In genomic region chr7:34433597-34433996, GRCm38 (mm10) we compare ENCODE assay signal across 30 mouse cellular contexts. TPM values are rescaled to one million over a fixed set of nuclear protein-coding genes. Genes with fewer than 3 reads are reported as not detected.
A peak's percentile ranks its signal among the peaks of the same experiment; 100 is the strongest.
DNase-seq lines count a peak whose midpoint lies in the region; ATAC-seq and TF ChIP-seq lines count a peak whose summit lies in the region.
"Had no signal": no experiment of that assay in that cellular context is flagged by ENCODE, and none has a peak within 500 bp of the region (broad histone marks: within the 10 kb centered on the region; RNA-seq: fewer than 3 reads in every experiment).

No protein-coding gene starts in this region.

- in situ Hi-C loops in CH12.LX (cut with MboI; ENCODE audit: low pct_ligation_motif_present, low pct_unique_long_range_greater_than_20kb, low sequenced_read_pairs), result loop anchor here (10.0 kb wide), 1 partner anchor 231 kb away; no protein-coding TSS in a partner anchor

- dilution Hi-C loops in CH12.LX (cut with MboI; ENCODE audit: extremely low pct_ligation_motif_present, extremely low pct_unique_long_range_greater_than_20kb, low sequenced_read_pairs), result no loop called here

- 0 out of 2 replicates have a peak, but pooled peaks have one; percentile 2 for TF ChIP-seq CTCF in gastrocnemius, adult 2 months (IDR thresholded peaks at IDR 0.05)
- 0 out of 2 replicates have a peak, but pooled peaks have one; percentile 7 for TF ChIP-seq CTCF in liver, embryonic 14.5 days (IDR thresholded peaks at IDR 0.05; ENCODE audit: low read depth)
- peak in 1 of 2 experiments; percentile 22; a peak in 2 of 4 replicates for TF ChIP-seq CTCF in CH12.LX (conservative IDR thresholded peaks at IDR 0.05 in 1 of 2, IDR thresholded peaks at IDR 0.05 in 1 of 2; ENCODE audit: low read depth in 2 of 2, low read length in 2 of 2)

- no peak for TF ChIP-seq POLR2A in CH12.LX (IDR thresholded peaks at IDR 0.05; ENCODE audit: low read depth, low read length)

- H3K79me2 ChIP-seq in CH12.LX (replicated peaks; ENCODE audit: control insufficient read depth, extremely low read depth, insufficient read depth, poor library complexity, severe bottlenecking), result no peaks in the 10 kb centered on the region

- no peaks in the 10 kb centered on the region for H3K9me3 ChIP-seq in liver, embryonic 14.5 days (ENCODE audit: control insufficient read depth, low read length)
- no peaks in the 10 kb centered on the region for H3K9me3 ChIP-seq in liver, embryonic 12.5 days (replicated peaks)
- H3K9me3 ChIP-seq in CH12.LX (replicated peaks; ENCODE audit: low read length), result peaks cover 3% of the 10 kb centered on the region
- H3K9me3 ChIP-seq: G1E; heart, embryonic 12.5 days; limb, embryonic 12.5 days; neural tube, embryonic 13.5 days had no signal

- H3K27ac ChIP-seq in gastrocnemius, adult 2 months, result no peak overlapping the region
- no peak overlapping the region for H3K27ac ChIP-seq in liver, embryonic 14.5 days
- H3K27ac ChIP-seq in liver, embryonic 12.5 days, result no peak overlapping the region
- no peak overlapping the region for H3K27ac ChIP-seq in CH12.LX (ENCODE audit: insufficient read depth, low read depth)
- H3K27ac ChIP-seq: hindbrain, embryonic 14.5 days; kidney, postnatal 0 days; limb, embryonic 12.5 days; neural tube, embryonic 13.5 days had no signal

- intact Hi-C loops in gastrocnemius, adult 2 months (cut with DNase I), result no loop called here

- no peak overlapping the region for H3K4me2 ChIP-seq in liver, embryonic 14.5 days (ENCODE audit: low read depth)
- H3K4me2 ChIP-seq in liver, embryonic 12.5 days, result no peak overlapping the region
- H3K4me2 ChIP-seq in CH12.LX (ENCODE audit: insufficient read depth, low read depth, poor library complexity, severe bottlenecking), result no peak overlapping the region
- H3K4me2 ChIP-seq: heart, embryonic 12.5 days; hindbrain, embryonic 14.5 days; limb, embryonic 12.5 days; midbrain, embryonic 11.5 days; neural tube, embryonic 13.5 days had no signal

- WGBS in liver, embryonic 14.5 days (ENCODE audit: insufficient replicate concordance), result 60% methylated on average over 1 of the region's 1 CpGs
- 55% methylated on average over 1 of the region's 1 CpGs for WGBS in liver, embryonic 12.5 days (ENCODE audit: insufficient replicate concordance)

- H3K9ac ChIP-seq in liver, embryonic 14.5 days (replicated peaks), result no peak overlapping the region
- H3K9ac ChIP-seq in liver, embryonic 12.5 days, result no peak overlapping the region
- H3K9ac ChIP-seq in CH12.LX (ENCODE audit: insufficient read depth, low read depth), result no peak overlapping the region
- H3K9ac ChIP-seq: heart, embryonic 12.5 days; hindbrain, embryonic 14.5 days; limb, embryonic 12.5 days; liver, postnatal 0 days; neural tube, embryonic 13.5 days had no signal

- H3K4me1 ChIP-seq in liver, embryonic 14.5 days (replicated peaks; ENCODE audit: control insufficient read depth in 2 of 2, insufficient read depth in 2 of 2, low read length in 1 of 2), result no peaks in the 10 kb centered on the region
- no peaks in the 10 kb centered on the region for H3K4me1 ChIP-seq in liver, embryonic 12.5 days
- H3K4me1 ChIP-seq in CH12.LX (ENCODE audit: control insufficient read depth in 1 of 2, insufficient read depth in 2 of 2), result no peaks in the 10 kb centered on the region
- H3K4me1 ChIP-seq: heart, embryonic 12.5 days; limb, embryonic 12.5 days; neural tube, embryonic 13.5 days had no signal

- no peak for ATAC-seq in liver, embryonic 14.5 days (ENCODE audit: insufficient read depth)
- ATAC-seq in liver, embryonic 12.5 days, result no peak
- ATAC-seq in cerebellum, adult (ENCODE audit: insufficient number of reproducible peaks, low FRiP score, low TSS enrichment), result no peak
- ATAC-seq: inflammation-experienced regulatory T-cells, adult 6 months; liver, postnatal 0 days; midbrain, embryonic 16.5 days had no signal

- no peaks in the 10 kb centered on the region for H3K27me3 ChIP-seq in liver, embryonic 14.5 days (ENCODE audit: control insufficient read depth, insufficient read depth, low read length)
- no peaks in the 10 kb centered on the region for H3K27me3 ChIP-seq in liver, embryonic 12.5 days (replicated peaks)
- peaks cover 1% of the 10 kb centered on the region for H3K27me3 ChIP-seq in CH12.LX (replicated peaks)
- H3K27me3 ChIP-seq: limb, embryonic 12.5 days; neural tube, embryonic 13.5 days had no signal

- TF ChIP-seq EP300 in liver, embryonic 14.5 days (IDR thresholded peaks at IDR 0.05; ENCODE audit: low read depth), result no peak
- no peak for TF ChIP-seq EP300 in CH12.LX (IDR thresholded peaks at IDR 0.05; ENCODE audit: low read length)

- DNase-seq in gastrocnemius, adult 2 months, result no peak
- no peak for DNase-seq in gastrocnemius, adult 18-20 months (ENCODE audit: low spot score)
- no peak for DNase-seq in liver, embryonic 14.5 days (ENCODE audit: low read depth in 3 of 3, low spot score in 3 of 3)
- DNase-seq in CH12.LX (ENCODE audit: extremely low read depth), result peak; percentile 8
- peak; percentile 52 for DNase-seq in R1 (ENCODE audit: low read depth, low spot score)
- DNase-seq in frontal cortex, postnatal 10 days (ENCODE audit: low spot score in 2 of 2), result no peak
- DNase-seq: adrenal gland, postnatal 25 days; cerebellum, adult 2 months; cerebellum, postnatal 14 days; gastrocnemius, postnatal 36 days; heart, adult 18-20 months; heart, postnatal 4 days; kidney, adult 2 months; kidney, postnatal 4 days; layer of hippocampus, adult 9-11 months; liver, postnatal 0 days; lung, postnatal 14 days; right cerebral cortex, postnatal 14 days had no signal

- H3K36me3 ChIP-seq in liver, embryonic 14.5 days (replicated peaks; ENCODE audit: control insufficient read depth, insufficient read depth, low read depth), result no peaks in the 10 kb centered on the region
- no peaks in the 10 kb centered on the region for H3K36me3 ChIP-seq in liver, embryonic 12.5 days
- no peaks in the 10 kb centered on the region for H3K36me3 ChIP-seq in CH12.LX (replicated peaks in 1 of 2; ENCODE audit: control insufficient read depth in 1 of 2, insufficient read depth in 1 of 2, low read length in 1 of 2)
- H3K36me3 ChIP-seq: G1E; heart, embryonic 12.5 days; limb, embryonic 12.5 days; neural tube, embryonic 13.5 days had no signal

- no peak overlapping the region for H3K4me3 ChIP-seq in gastrocnemius, adult 2 months
- no peak overlapping the region for H3K4me3 ChIP-seq in liver, embryonic 14.5 days (ENCODE audit: insufficient read depth in 1 of 2, low read depth in 2 of 2, low read length in 2 of 2)
- no peak overlapping the region for H3K4me3 ChIP-seq in liver, embryonic 12.5 days
- no peak overlapping the region for H3K4me3 ChIP-seq in CH12.LX (replicated peaks in 1 of 3; ENCODE audit: low read depth in 2 of 3, low read length in 2 of 3, poor library complexity in 1 of 3)
- H3K4me3 ChIP-seq: erythroblast, embryonic 14.5 days; heart, embryonic 12.5 days; limb, embryonic 12.5 days; neural tube, embryonic 13.5 days had no signal

- TF ChIP-seq RAD21 in CH12.LX (IDR thresholded peaks at IDR 0.05; ENCODE audit: low read depth, low read length), result no peak

TF ChIP-seq in CH12.LX, 34 proteins besides CTCF, POLR2A, EP300 and RAD21:
- TF ChIP-seq CHD2 (IDR thresholded peaks at IDR 0.05; ENCODE audit: low read length) (no peak), IRF4 (IDR thresholded peaks at IDR 0.05; ENCODE audit: low read depth, low read length) (no peak), ZMIZ1 (IDR thresholded peaks at IDR 0.05; ENCODE audit: low read depth, low read length) (no peak), HCFC1 (IDR thresholded peaks at IDR 0.05; ENCODE audit: low read depth, low read length) (no peak), ELF1 (IDR thresholded peaks at IDR 0.05; ENCODE audit: low read depth, low read length) (no peak), E2F4 (IDR thresholded peaks at IDR 0.05; ENCODE audit: insufficient replicate concordance, low read depth, low read length) (no peak), NELFE (IDR thresholded peaks at IDR 0.05; ENCODE audit: low read depth, low read length) (no peak), UBTF (IDR thresholded peaks at IDR 0.05; ENCODE audit: low read depth, low read length) (no peak)

RNA-seq across cellular contexts. Expression of gene Lsm14a, which starts 40.5 kb away (rescaled TPM):
- 10 to 100 TPM; 92.8 to 96.2 TPM for total RNA-seq in gastrocnemius, adult 2 months (2021)
- total RNA-seq in gastrocnemius, adult 18-20 months (2021), result 10 to 100 TPM; 89.5 to 89.6 TPM
- 36.4 and 44.7 TPM in 2 replicates for polyA plus RNA-seq in liver, embryonic 14.5 days (2012; rRNA removed)
- 25.4 and 27.7 TPM in 2 replicates for polyA plus RNA-seq in liver, embryonic 14.5 days (2014; fragmentation: Nextera tagmentation; extraction: Ambion mirVana)
- 64.1 and 64.3 TPM in 2 replicates for polyA plus RNA-seq in liver, embryonic 12.5 days (2016; fragmentation: Nextera tagmentation; extraction: Ambion mirVana)
- total RNA-seq in CH12.LX (2012; rRNA removed) (45.2 and 53.7 TPM in 2 replicates), CH12.LX (2014; rRNA removed) (80.7 and 90.0 TPM in 2 replicates)
- 193 and 203 TPM in 2 replicates for polyA plus RNA-seq in CH12.LX (2012; ENCODE audit: insufficient read length, low read depth)

Comparison
In these comparisons a context has a peak if more than half of its experiments do, and no peak if none do; other contexts are left out.
1. DNase-seq: peak in CH12.LX (single experiment) and R1 (single experiment); none in gastrocnemius, adult 2 months (single experiment), gastrocnemius, adult 18-20 months (single experiment), liver, embryonic 14.5 days (0 of 3) and frontal cortex, postnatal 10 days (0 of 2).